Mouse (Mus musculus): ENCODE measurements around the gene Crot.
"Not testable (repeated sequence)": the region's sequence is repeated elsewhere in the genome, so short reads cannot be mapped to it uniquely, and the experiment has no call there.

The Crot gene

GRCm38 (mm10) chr5:8995966-8996685, 998 bp downstream of the Crot start:
- DNase-seq (ENCODE audit: low spot score): no peak

- DNase-seq (ENCODE audit: low spot score): no peak
These were observed 5.5 kb downstream of the Crot start for GRCm38 (mm10) chr5:8991626-8992025.

GRCm38 (mm10) chr5:8990526-8990925, 6.6 kb downstream of the Crot start:
- DNase-seq (ENCODE audit: low spot score): no peak

GRCm38 (mm10) chr5:8987925-8988324, 9.2 kb downstream of the Crot start:
- no peak for DNase-seq (ENCODE audit: low spot score)

GRCm38 (mm10) chr5:8985470-8985869, 11.7 kb downstream of the Crot start:
- no peak for DNase-seq (ENCODE audit: low spot score)

GRCm38 (mm10) chr5:8974721-8975120, 22.4 kb downstream of the Crot start:
- DNase-seq (ENCODE audit: low spot score): no peak

- DNase-seq (ENCODE audit: low spot score): no peak
These were observed 24.8 kb downstream of the Crot start for GRCm38 (mm10) chr5:8972355-8972754.

GRCm38 (mm10) chr5:8970694-8971093, 26.4 kb downstream of the Crot start:
- no peak for DNase-seq (ENCODE audit: low spot score)

GRCm38 (mm10) chr5:8964487-8964886, 32.6 kb downstream of the Crot start:
- no peak for DNase-seq (ENCODE audit: low spot score)

- no peak for DNase-seq (ENCODE audit: low spot score)
These were observed 36.6 kb downstream of the Crot start for GRCm38 (mm10) chr5:8960534-8960933.

- no peak for DNase-seq (ENCODE audit: low spot score)
These were observed 41.6 kb downstream of the Crot start for GRCm38 (mm10) chr5:8955544-8955943.

GRCm38 (mm10) chr5:8953660-8954059, 43.5 kb downstream of the Crot start:
- DNase-seq (ENCODE audit: low spot score): no peak

- DNase-seq (ENCODE audit: low spot score): no peak
These were observed 49.6 kb downstream of the Crot start for GRCm38 (mm10) chr5:8947423-8948110.

- DNase-seq (ENCODE audit: low spot score): no peak
These were observed 53.3 kb downstream of the Crot start for GRCm38 (mm10) chr5:8943836-8944235.

- DNase-seq (ENCODE audit: low spot score): not testable (repeated sequence)
These were observed 55.9 kb downstream of the Crot start for GRCm38 (mm10) chr5:8941266-8941665.

- DNase-seq (ENCODE audit: low spot score): no peak
These were observed 59.2 kb downstream of the Crot start for GRCm38 (mm10) chr5:8937965-8938364.

GRCm38 (mm10) chr5:8928440-8928839, 68.7 kb downstream of the Crot start:
- DNase-seq (ENCODE audit: low spot score): no peak

GRCm38 (mm10) chr5:8917069-8917468, 80.1 kb downstream of the Crot start:
- DNase-seq (ENCODE audit: low spot score): no peak

GRCm38 (mm10) chr5:8916400-8916799, 80.7 kb downstream of the Crot start:
- no peak for DNase-seq (ENCODE audit: low spot score)

All from testis, postnatal 10 days (tissue).